16 mouse cellular contexts compared by ENCODE assay signal in the genomic region with DNA sequence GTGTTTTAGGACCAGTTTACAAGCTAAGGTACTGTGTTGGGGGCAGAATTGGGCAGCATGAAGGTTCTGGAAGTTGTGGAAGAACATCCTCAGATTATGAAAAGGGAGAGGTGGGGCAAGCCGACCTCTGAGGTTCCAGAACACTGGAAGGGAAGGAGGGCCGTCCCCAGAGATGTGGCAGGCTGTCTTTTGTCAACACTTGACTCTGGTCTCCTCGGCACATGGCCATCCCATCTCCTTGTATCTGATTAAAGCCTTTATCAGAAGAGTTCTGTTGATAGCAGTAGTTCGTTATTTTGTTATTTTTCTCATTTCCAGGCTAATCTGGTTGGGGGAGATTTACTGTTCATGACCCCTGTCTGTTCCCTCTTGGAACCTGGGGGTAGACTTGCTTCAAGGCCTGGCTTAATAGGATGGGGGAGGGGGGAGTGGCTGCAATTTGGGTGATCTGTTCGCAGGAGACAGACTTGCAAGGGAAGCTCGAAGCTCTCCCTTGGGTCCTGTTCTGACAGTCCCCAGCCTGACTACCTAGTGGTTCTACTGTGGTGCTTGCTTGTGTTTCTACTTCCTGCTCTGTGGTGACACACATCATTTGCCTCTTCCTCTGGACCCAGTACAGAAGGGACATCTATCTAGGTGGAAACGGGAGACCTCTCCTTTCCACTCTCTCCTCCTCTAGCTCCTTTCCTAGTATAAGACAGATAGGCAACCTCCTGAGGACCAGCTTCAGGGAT.
"Had no signal": no experiment of that assay in that cellular context is flagged by ENCODE, and none has a peak within 500 bp of the region (broad histone marks: within the 10 kb centered on the region; RNA-seq: fewer than 3 reads in every experiment).

No protein-coding gene starts in this region.

- H3K4me3 ChIP-seq: intestine, embryonic 15.5 days; limb, embryonic 12.5 days; liver, embryonic 13.5 days; lung, embryonic 15.5 days; midbrain, embryonic 12.5 days; neural tube, embryonic 13.5 days; stomach, embryonic 15.5 days had no signal

- ATAC-seq: intestine, embryonic 15.5 days; liver, postnatal 0 days; midbrain, embryonic 16.5 days had no signal

- H3K27ac ChIP-seq: intestine, embryonic 15.5 days; limb, embryonic 12.5 days; liver, embryonic 13.5 days; lung, embryonic 15.5 days; macrophage; midbrain, embryonic 12.5 days; neural tube, embryonic 13.5 days; stomach, embryonic 15.5 days had no signal

- DNase-seq: kidney, adult 2 months; liver; liver, embryonic 13.5 days; liver, postnatal 0 days; lung, postnatal 14 days; right cerebral cortex, postnatal 14 days; thymus, adult 2 months; thymus, postnatal 36 days had no signal
